Mouse (Mus musculus) lung, embryonic 15.5 days (tissue): ENCODE results near the gene Olfr1053. TPM values are rescaled to one million over a fixed set of nuclear protein-coding genes. Genes with fewer than 3 reads are reported as not detected.
"Not testable (repeated sequence)": the region's sequence is repeated elsewhere in the genome, so short reads cannot be mapped to it uniquely, and the experiment has no call there.

Experiments used
- ATAC-seq: fragments of 200-750 bp; cut with Nextera tagmentation; 2 replicates; pipeline ENCODE4 v1.8.0; 2017; ENCODE audit warnings: moderate number of reproducible peaks, borderline replicate concordance; ENCODE audit not compliant: low FRiP score, low TSS enrichment; ENCODE audit errors: extremely low read depth
- H3K27ac ChIP-seq: fragments of 300-500 bp; sonication (generic); 2 replicates; pipeline ENCODE4 v1.5.1; 2015; ENCODE audit warnings: moderate library complexity, mild to moderate bottlenecking, inconsistent platforms
- H3K27me3 ChIP-seq: fragments of 300-500 bp; sonication (generic); 2 replicates; pipeline ENCODE4 v1.6.1; 2015; ENCODE audit warnings: inconsistent platforms
- H3K36me3 ChIP-seq: fragments of 300-500 bp; sonication (generic); 2 replicates; pipeline ENCODE4 v1.6.1; 2015; ENCODE audit warnings: inconsistent platforms
- H3K4me1 ChIP-seq: fragments of 300-500 bp; sonication (generic); 2 replicates; pipeline ENCODE4 v1.6.1; 2015; ENCODE audit warnings: inconsistent platforms
- H3K4me2 ChIP-seq: fragments of 300-500 bp; sonication (generic); 2 replicates; pipeline ENCODE4 v1.6.1; 2015; ENCODE audit warnings: inconsistent platforms, mild to moderate bottlenecking, moderate library complexity
- H3K4me3 ChIP-seq: fragments of 300-500 bp; sonication (generic); 2 replicates; pipeline ENCODE4 v1.5.1; 2015; ENCODE audit warnings: mild to moderate bottlenecking, inconsistent platforms
- H3K9ac ChIP-seq: fragments of 300-500 bp; sonication (generic); 2 replicates; pipeline ENCODE4 v1.6.1; 2015; ENCODE audit warnings: inconsistent platforms
- H3K9me3 ChIP-seq: fragments of 300-500 bp; sonication (generic); 2 replicates; pipeline ENCODE4 v1.6.1; 2016; ENCODE audit warnings: inconsistent platforms
- WGBS: fragments of 180-500 bp; shearing (Covaris S2); methylation state at CpG from one replicate; pipeline ENCODE4 v1.1.7; 2015; 5-methylcytosine and 5-hydroxymethylcytosine counted together
- polyA plus RNA-seq: library from polyadenylated mRNA; unstranded; fragments of >200 nt; fragmentation: Nextera tagmentation; extraction: Ambion mirVana; gene quantifications from 2 replicates; pipeline ENCODE4 v1.2.1, GENCODE M21; 2015

The Olfr1053 gene
- polyA plus RNA-seq: not detected in 2 replicates

DNA sequence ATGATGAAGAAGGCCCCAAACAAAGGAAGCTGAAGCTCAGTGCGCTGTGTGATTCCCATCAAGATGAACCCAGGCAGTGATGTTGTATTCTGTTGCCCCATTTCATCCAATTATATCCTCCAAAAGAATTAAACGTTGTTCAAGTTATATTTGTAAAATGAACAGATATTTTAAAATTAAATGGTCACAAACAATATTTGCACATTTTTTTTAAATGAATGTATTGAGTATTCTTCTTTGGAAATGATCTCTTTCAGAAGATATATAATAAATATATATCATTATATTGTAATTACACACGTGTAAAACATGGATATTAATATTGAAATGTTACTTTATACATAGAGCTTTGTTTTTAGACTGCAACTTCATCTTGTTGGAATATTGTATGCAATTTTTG is at the start of gene Olfr1053:
Olfr1053 (minus strand) TSS at position 101 of the 400 bp plus-strand sequence.
- no peak for ATAC-seq
- Histone ChIP-seq H3K9me3 (no peaks in the 10 kb centered on the region), H3K27me3 (no peaks in the 10 kb centered on the region), H3K4me1 (no peaks in the 10 kb centered on the region), H3K27ac (no peak within 1 kb of the TSS), H3K9ac (no peak within 1 kb of the TSS), H3K4me3 (no peak within 1 kb of the TSS), H3K4me2 (no peak within 1 kb of the TSS), H3K36me3 (no peaks in the 10 kb centered on the region)
- WGBS: 60% methylated on average over 3 of the region's 3 CpGs

DNA sequence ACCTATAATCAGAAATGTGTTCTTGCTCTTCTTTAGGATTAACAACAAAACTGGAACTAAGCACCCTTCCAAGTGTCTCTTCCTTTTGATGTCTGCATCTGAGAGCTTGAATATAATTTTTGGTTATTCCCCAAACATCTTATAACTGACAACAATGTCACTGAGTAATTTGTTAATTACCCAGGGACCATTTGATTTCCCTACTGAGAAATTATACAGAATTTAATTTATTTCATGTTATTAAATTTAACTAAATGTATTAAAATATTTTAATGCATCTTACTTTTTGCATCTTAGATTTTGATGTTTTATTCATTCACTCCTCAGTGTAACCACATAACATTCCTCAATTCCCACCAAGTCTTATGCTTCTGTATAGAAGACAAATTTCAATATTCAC is 47.3 kb upstream of the Olfr1053 start, which contains the start of gene Olfr1056:
Olfr1056 (minus strand) TSS at position 101 of the 400 bp plus-strand sequence.
- ATAC-seq: no peak
- Histone ChIP-seq H3K9ac (no peak within 1 kb of the TSS), H3K9me3 (no peaks in the 10 kb centered on the region), H3K4me3 (no peak within 1 kb of the TSS), H3K27ac (no peak within 1 kb of the TSS), H3K4me1 (no peaks in the 10 kb centered on the region), H3K27me3 (no peaks in the 10 kb centered on the region), H3K36me3 (no peaks in the 10 kb centered on the region), H3K4me2 (no peak within 1 kb of the TSS)

DNA sequence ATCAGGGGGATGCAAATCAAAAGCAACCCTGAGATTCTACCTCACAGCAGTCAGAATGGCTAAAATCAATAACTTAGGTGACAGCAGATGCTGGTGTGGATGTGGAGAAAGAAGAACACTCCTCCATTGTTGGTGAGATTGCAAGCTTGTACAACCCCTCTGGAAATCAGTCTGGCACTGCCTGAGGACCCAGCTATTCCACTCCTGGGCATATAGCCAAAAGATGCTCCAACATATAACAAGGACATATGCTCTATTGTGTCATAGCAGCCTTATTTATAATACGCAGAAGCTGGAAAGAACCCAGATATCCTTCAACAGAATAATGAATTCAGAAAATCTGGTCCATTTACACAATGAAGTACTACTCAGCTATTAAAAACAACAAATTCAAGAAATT is 36.7 kb upstream of the Olfr1053 start:
- not testable (repeated sequence) for H3K9ac ChIP-seq, H3K4me3 ChIP-seq, H3K4me1 ChIP-seq, H3K4me2 ChIP-seq, H3K27me3 ChIP-seq, H3K27ac ChIP-seq, ATAC-seq, H3K36me3 ChIP-seq, H3K9me3 ChIP-seq
- 82% methylated on average over 1 of the region's 1 CpGs for WGBS

DNA sequence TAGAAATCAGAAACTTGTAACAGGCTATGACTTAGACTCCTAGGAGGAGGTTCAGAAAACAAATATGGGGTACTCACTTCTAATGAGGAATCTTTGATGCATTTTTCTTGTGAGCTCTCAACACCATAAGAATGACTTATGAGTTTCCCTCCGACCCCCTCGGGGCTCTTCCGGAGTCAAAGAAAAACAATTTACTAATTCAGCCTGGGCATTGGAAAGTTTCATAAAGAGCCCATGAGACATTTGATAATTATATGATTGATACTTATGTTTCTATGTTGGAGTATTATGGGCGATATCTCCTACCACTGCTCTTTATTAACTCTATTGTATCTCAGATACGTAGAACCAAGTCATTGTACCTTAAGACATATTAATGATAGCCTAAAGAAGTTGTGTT is 35.1 kb upstream of the Olfr1053 start, which contains the start of gene Olfr1055:
Olfr1055 (minus strand) TSS at position 101 of the 400 bp plus-strand sequence.
- H3K9me3 ChIP-seq: no peaks in the 10 kb centered on the region
- no peaks in the 10 kb centered on the region for H3K36me3 ChIP-seq
- no peak within 1 kb of the TSS for H3K27ac ChIP-seq
- no peak for ATAC-seq
- 82% methylated on average over 5 of the region's 5 CpGs for WGBS
- no peak within 1 kb of the TSS for H3K4me3 ChIP-seq
- H3K4me2 ChIP-seq: no peak within 1 kb of the TSS
- H3K27me3 ChIP-seq: no peaks in the 10 kb centered on the region
- no peaks in the 10 kb centered on the region for H3K4me1 ChIP-seq
- no peak within 1 kb of the TSS for H3K9ac ChIP-seq

DNA sequence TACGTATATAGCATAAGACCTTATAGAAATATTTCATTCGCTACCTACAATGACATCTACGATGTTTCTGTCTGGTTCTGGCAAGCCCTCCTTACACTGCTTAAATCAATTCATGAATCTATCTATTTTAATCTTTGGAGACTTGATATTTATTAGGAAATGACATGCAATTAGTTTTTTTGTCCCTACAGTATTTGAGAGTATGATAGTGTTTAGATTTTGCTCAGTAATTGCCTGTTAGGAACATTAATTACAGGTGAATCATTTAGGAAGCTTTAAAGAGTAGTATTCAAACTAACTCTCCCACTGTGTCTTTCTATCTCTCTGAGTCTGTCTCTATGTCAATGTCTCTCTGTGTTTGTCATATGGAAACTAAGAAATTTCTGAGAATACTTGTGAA is 20.2 kb upstream of the Olfr1053 start, which contains the start of gene Olfr1054:
Olfr1054 (minus strand) TSS at position 101 of the 400 bp plus-strand sequence.
- Histone ChIP-seq H3K4me3 (no peak within 1 kb of the TSS), H3K9me3 (no peaks in the 10 kb centered on the region), H3K36me3 (no peaks in the 10 kb centered on the region), H3K27me3 (no peaks in the 10 kb centered on the region), H3K9ac (no peak within 1 kb of the TSS), H3K4me1 (no peaks in the 10 kb centered on the region), H3K4me2 (no peak within 1 kb of the TSS), H3K27ac (no peak within 1 kb of the TSS)
- 73% methylated on average over 3 of the region's 3 CpGs for WGBS
- no peak for ATAC-seq

DNA sequence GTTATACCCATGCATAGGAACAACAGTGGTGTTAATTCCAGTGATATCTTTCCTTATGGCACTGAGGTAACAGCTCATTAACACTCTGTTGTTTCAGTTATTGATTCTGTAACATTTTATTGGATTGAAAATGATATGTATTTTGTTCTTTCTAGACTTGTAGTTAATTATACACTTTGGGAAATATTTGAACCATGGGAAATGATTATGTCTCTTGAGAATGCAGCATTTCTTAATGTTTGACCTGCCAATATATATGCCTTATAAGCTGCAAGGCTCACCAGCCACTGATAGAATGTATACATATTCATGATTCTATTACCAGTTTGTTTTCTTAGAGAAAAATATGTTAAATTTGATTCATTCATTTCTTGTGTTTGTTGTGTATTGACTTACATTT is 22.9 kb downstream of the Olfr1053 start, which contains the start of gene Olfr1052:
Olfr1052 (plus strand) TSS at position 301 of the 400 bp plus-strand sequence.
- no peak within 1 kb of the TSS for H3K9ac ChIP-seq
- H3K27me3 ChIP-seq: no peaks in the 10 kb centered on the region
- no peaks in the 10 kb centered on the region for H3K9me3 ChIP-seq
- H3K4me3 ChIP-seq: no peak within 1 kb of the TSS
- no peak for ATAC-seq
- H3K36me3 ChIP-seq: no peaks in the 10 kb centered on the region
- H3K4me1 ChIP-seq: no peaks in the 10 kb centered on the region
- no peak within 1 kb of the TSS for H3K4me2 ChIP-seq
- H3K27ac ChIP-seq: no peak within 1 kb of the TSS

DNA sequence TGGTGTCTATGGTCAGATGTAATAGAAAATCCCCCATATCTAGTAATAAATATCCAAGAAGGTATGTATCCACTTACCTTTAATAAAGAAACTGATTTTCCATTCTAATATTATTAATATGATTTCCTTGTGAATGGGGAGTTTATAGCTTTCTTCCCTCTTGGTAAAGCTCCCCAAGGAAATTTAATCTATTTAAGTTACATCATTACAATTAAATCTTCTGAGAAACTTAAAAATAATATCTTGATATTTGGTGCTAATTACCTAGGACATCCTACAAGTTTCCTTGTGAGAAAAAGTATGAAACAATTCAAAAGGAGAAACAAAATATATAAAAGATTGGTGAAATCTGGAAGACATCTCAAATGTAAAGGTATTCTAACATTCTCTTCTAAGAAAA is 36.1 kb downstream of the Olfr1053 start, which contains the start of gene Olfr1051:
Olfr1051 (minus strand) TSS at position 101 of the 400 bp plus-strand sequence.
- not testable (repeated sequence) for H3K36me3 ChIP-seq, ATAC-seq, H3K27ac ChIP-seq, H3K9me3 ChIP-seq, H3K9ac ChIP-seq, H3K4me1 ChIP-seq, H3K4me2 ChIP-seq, H3K27me3 ChIP-seq, H3K4me3 ChIP-seq

Other genes with a start within 250 kb of the Olfr1053 start
- gene Olfr1036, start 241.3 kb downstream of the Olfr1053 start, polyA plus RNA-seq: not detected in 2 replicates
- not detected in 2 replicates for gene Olfr1037, start 227.9 kb downstream of the Olfr1053 start, polyA plus RNA-seq
- gene Olfr1039, start 179.4 kb downstream of the Olfr1053 start, polyA plus RNA-seq: not detected in 2 replicates
- not detected in 2 replicates for gene Olfr1040, start 168.6 kb downstream of the Olfr1053 start, polyA plus RNA-seq
- gene Olfr1042, start 153.4 kb downstream of the Olfr1053 start, polyA plus RNA-seq: not detected in 2 replicates
- gene Olfr1043, start 147.8 kb downstream of the Olfr1053 start, polyA plus RNA-seq: not detected in 2 replicates
- not detected in 2 replicates for gene Olfr1044, start 137.5 kb downstream of the Olfr1053 start, polyA plus RNA-seq
- gene Olfr52, start 129.6 kb downstream of the Olfr1053 start, polyA plus RNA-seq: not detected in 2 replicates
- not detected in 2 replicates for gene Olfr1045, start 112.3 kb downstream of the Olfr1053 start, polyA plus RNA-seq
- gene Olfr1046, start 96.0 kb downstream of the Olfr1053 start, polyA plus RNA-seq: not detected in 2 replicates
- not detected in 2 replicates for gene Olfr1047, start 83.9 kb downstream of the Olfr1053 start, polyA plus RNA-seq
- gene Olfr1048, start 75.0 kb downstream of the Olfr1053 start, polyA plus RNA-seq: not detected in 2 replicates
- not detected in 2 replicates for gene Olfr1049, start 57.0 kb downstream of the Olfr1053 start, polyA plus RNA-seq
- gene Olfr1051, start 36.2 kb downstream of the Olfr1053 start, polyA plus RNA-seq: not detected in 2 replicates
- gene Olfr1052, start 22.8 kb downstream of the Olfr1053 start, polyA plus RNA-seq: not detected in 2 replicates
- gene Olfr1054, start 20.1 kb upstream of the Olfr1053 start, polyA plus RNA-seq: not detected in 2 replicates
- gene Olfr1055, start 35.0 kb upstream of the Olfr1053 start, polyA plus RNA-seq: not detected in 2 replicates
- not detected in 2 replicates for gene Olfr1056, start 47.2 kb upstream of the Olfr1053 start, polyA plus RNA-seq
- not detected in 2 replicates for gene Olfr1057, start 63.1 kb upstream of the Olfr1053 start, polyA plus RNA-seq
- gene Olfr1058, start 73.3 kb upstream of the Olfr1053 start, polyA plus RNA-seq: not detected in 2 replicates
- not detected in 2 replicates for gene Olfr1061, start 98.8 kb upstream of the Olfr1053 start, polyA plus RNA-seq
- gene Olfr1062, start 111.5 kb upstream of the Olfr1053 start, polyA plus RNA-seq: not detected in 2 replicates
- gene Olfr1065, start 135.3 kb upstream of the Olfr1053 start, polyA plus RNA-seq: not detected in 2 replicates
- not detected in 2 replicates for gene Olfr1066, start 141.0 kb upstream of the Olfr1053 start, polyA plus RNA-seq
- gene Olfr228, start 172.1 kb upstream of the Olfr1053 start, polyA plus RNA-seq: not detected in 2 replicates
- gene Olfr1076, start 193.2 kb upstream of the Olfr1053 start, polyA plus RNA-seq: not detected in 2 replicates
- not detected in 2 replicates for gene Olfr1079, start 227.2 kb upstream of the Olfr1053 start, polyA plus RNA-seq
- gene Olfr1080, start 243.0 kb upstream of the Olfr1053 start, polyA plus RNA-seq: not detected in 2 replicates